Mouse (Mus musculus) erythroblast, embryonic 14.5 days (primary cell): ENCODE data around the gene Pigg.

Source experiments
- GATA1 ChIP-seq: IDR thresholded peaks from 2 replicates; pipeline ENCODE4 v1.6.1; 2012; ENCODE audit warnings: low read length, inconsistent platforms, mixed read lengths
- TAL1 ChIP-seq: IDR thresholded peaks from 3 replicates; pipeline ENCODE4 v1.6.1; 2012; ENCODE audit warnings: low read length, inconsistent platforms, mixed read lengths

DNA sequence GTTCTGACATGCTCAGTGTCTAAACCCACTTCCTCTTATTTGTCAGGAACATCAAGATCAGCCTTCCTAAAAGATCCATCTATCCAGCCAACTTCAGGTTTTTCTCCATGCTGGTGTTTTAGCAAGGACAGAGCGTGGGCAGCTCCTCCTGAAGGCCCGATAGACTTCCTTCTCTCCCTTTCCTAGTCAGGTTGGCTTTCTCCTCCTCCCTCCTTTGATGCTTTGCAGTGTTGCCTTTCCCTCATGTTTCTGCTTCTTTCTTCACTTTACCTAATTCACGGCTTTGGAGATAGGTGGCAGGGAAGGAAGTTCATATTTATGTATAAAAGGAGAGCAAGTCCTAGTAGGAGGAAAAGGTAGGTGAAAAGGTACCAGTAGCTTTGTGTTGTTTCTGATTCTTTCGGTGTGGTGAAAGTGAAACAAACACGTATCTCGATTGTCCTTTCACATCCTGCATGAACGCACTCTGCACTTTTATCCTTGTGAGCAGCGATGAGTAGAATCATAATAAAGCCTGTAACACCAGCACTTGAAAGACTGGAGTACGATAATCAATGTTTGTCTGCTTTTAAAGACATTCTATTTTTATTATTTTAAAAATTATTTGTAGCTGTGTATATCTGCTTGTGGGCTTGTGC, 37.2 kb downstream of the Pigg start:
- TF ChIP-seq TAL1 (no peak), GATA1 (no peak)
